Mouse (Mus musculus) cerebellum, adult 9-11 months (tissue): Measurements from ENCODE around the gene Khnyn.

Experiments used
- DNase-seq: peaks from one replicate; pipeline ENCODE4 v3.0.0; 2022

Gene Khnyn

DNA sequence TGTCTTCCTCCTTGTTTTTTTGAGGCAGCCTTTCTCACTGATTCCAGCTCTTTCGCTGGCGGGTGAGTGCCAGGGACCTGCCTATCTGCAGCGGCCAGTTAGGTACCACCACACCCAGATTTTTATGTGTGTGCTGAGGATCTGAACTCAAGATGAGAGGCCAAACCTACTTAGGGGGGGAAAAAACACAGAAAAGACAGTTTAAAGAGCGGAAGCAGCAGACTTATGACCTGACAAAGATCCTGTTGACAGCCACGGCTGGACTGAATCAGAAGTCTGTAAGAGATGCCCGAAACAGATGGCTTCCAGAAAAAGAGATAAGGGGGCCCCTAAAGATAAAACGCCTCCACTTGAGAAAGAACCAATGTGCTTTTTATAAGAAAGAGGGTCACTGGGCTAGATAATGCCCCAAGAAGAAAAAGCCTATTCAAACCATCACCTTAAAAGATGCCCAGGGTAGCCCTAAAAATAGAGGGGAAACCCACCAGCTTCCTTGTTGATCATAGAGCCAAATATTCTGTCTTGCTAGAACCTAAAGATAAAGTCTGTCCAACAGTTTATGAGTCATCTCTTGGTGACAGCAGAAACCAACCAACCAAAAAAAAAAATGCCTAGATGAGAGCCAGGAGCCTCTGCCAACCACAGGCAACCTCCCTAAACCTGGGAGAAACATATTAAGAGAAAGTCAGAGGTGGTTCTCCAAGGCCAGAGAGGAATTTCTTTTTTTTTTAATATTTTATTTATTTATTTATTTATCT lies 37.9 kb downstream of the Khnyn start:
- DNase-seq = no peak

GRCm38 (mm10) chr14:55926847-55927246 lies 42.1 kb downstream of the Khnyn start:
- DNase-seq = no peak

- DNase-seq = no peak
Measured at GRCm38 (mm10) chr14:55929263-55929997, 44.7 kb downstream of the Khnyn start.

- DNase-seq = no peak
Measured at GRCm38 (mm10) chr14:55933586-55933985, 48.8 kb downstream of the Khnyn start.

DNA sequence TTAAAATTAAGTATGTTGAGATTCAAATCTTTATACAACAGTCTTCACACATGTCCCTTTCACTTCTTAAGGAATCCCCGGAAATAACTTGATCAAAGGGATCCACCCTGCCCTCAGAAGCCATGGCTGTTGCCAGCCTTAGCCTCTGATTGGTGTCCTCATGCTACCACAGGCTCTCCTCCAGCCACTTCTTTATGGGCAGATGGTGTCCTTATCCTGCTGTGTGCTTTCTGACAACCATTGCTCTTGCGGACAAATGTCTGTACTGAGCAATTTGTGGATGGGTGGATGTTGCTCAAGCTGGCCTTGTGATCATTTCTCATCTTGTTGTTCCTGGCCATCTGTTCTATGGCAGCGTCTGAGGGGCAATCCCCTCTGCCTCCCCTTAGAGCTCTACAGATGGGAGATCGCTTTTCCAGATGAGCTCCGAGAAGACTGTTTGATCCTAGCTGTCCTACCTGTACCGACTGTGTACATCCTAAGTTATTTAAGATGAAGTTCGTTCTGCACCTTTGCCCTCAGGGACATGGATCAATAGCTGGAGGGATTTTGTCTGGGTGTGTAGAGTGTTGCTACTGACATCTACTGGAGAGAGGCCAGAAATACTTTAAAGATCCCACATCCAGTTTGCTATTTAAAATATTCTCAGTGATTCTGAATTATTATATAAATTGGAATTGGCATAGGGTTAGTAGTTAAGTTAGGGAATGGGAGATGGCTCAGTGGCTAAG lies 55.5 kb downstream of the Khnyn start:
- peak; percentile 38 for DNase-seq

GRCm38 (mm10) chr14:55943601-55944000 lies 58.9 kb downstream of the Khnyn start:
- no peak for DNase-seq

DNA sequence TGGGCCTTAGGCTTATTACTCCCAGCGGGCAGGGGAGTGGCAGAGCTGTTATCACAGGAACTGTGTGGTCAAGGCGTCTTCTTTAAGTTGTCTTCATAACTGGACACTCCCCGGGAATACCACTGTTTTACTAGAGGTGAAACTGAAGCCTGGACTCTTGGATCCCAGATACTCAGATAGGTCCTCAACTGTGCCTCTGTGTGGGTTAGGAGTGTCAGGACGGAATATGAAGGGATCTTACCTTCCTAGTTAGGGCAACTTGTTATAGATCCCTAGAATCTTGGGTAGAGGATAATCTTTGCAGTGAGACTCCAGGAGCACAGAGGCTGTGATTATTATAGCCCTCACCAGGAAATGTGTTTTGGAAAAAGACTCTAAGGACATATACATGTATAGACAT lies 59.8 kb downstream of the Khnyn start, which contains the start of gene Cma1:
Gene Cma1 (minus strand): TSS at position 101 of the 400 bp plus-strand sequence.
- DNase-seq = no peak

DNA sequence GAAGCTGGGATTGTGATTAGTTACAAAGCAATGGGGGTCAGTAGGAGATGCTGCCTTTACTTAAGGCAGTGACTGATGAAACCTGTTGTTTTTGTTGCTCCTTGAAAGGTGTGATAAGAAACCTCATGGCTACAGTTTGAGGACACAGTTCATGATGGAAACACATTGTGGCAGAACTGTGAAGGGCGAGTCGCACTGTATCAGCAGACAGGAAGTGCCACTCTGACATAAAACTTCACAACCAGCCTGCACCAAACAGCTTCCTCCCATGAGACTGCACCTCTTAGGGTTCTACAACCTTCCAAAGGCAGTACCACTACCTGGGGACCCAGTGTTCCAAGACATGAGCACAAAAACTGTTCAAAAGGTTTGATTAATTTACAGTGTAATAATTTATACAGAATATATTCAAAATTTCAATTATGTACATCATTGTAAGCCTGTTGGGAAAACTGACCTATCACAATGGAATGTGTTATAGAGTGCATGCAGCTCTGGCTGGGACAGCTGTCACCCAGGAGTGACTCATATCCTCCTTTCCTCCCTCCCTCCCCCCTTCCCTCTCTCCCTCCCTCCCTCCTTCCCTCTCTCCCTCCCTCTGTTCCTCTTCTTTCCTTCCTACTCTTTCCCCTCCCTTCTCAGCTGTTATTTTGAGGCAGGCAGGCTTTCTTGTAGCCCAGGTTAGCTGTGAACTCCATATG lies 61.7 kb downstream of the Khnyn start:
- DNase-seq = no peak
